Mouse (Mus musculus) WW6 (cell line): Measurements from ENCODE around the gene Ripor2.

Experiments
- DNase-seq: peaks from one replicate; pipeline ENCODE4 v3.0.0-alpha.2; 2013; ENCODE audit warnings: low read depth, low spot score

Ripor2 gene

GRCm38 (mm10) chr13:24581833-24582232 is at the start of gene Ripor2:
Gene Ripor2 (plus strand): TSS chr13:24582189.
- DNase-seq = no peak

- no peak for DNase-seq
These were observed 45.3 kb upstream of the Ripor2 start for GRCm38 (mm10) chr13:24536531-24537167.

- no peak for DNase-seq
These were observed 44.0 kb upstream of the Ripor2 start for GRCm38 (mm10) chr13:24538012-24538411.

GRCm38 (mm10) chr13:24538941-24539340 is 43.0 kb upstream of the Ripor2 start:
- no peak for DNase-seq

GRCm38 (mm10) chr13:24545677-24546076 is 36.3 kb upstream of the Ripor2 start:
- no peak for DNase-seq

- DNase-seq = no peak
These were observed 35.1 kb upstream of the Ripor2 start for GRCm38 (mm10) chr13:24546801-24547459.

- DNase-seq = no peak
These were observed 33.1 kb upstream of the Ripor2 start for GRCm38 (mm10) chr13:24548911-24549310.

GRCm38 (mm10) chr13:24551100-24551931 is 30.7 kb upstream of the Ripor2 start:
- DNase-seq = no peak

GRCm38 (mm10) chr13:24552039-24552438 is 29.9 kb upstream of the Ripor2 start:
- no peak for DNase-seq

- no peak for DNase-seq
These were observed 20.6 kb upstream of the Ripor2 start for GRCm38 (mm10) chr13:24561391-24561790.

GRCm38 (mm10) chr13:24564706-24565105 is 17.3 kb upstream of the Ripor2 start:
- no peak for DNase-seq

- no peak for DNase-seq
These were observed 16.6 kb upstream of the Ripor2 start for GRCm38 (mm10) chr13:24565230-24565949.

- no peak for DNase-seq
These were observed 16.1 kb upstream of the Ripor2 start for GRCm38 (mm10) chr13:24565950-24566320.

- no peak for DNase-seq
These were observed 14.7 kb upstream of the Ripor2 start for GRCm38 (mm10) chr13:24567176-24567811.

- DNase-seq = no peak
These were observed 12.9 kb upstream of the Ripor2 start for GRCm38 (mm10) chr13:24569066-24569465.

- no peak for DNase-seq
These were observed 11.3 kb upstream of the Ripor2 start for GRCm38 (mm10) chr13:24570716-24571115.

GRCm38 (mm10) chr13:24571906-24572305 is 10.1 kb upstream of the Ripor2 start:
- DNase-seq = no peak

- no peak for DNase-seq
These were observed 6.9 kb upstream of the Ripor2 start for GRCm38 (mm10) chr13:24575126-24575525.

- no peak for DNase-seq
These were observed 5.5 kb upstream of the Ripor2 start for GRCm38 (mm10) chr13:24576338-24577119.

GRCm38 (mm10) chr13:24578317-24578716 is 3.7 kb upstream of the Ripor2 start:
- DNase-seq = no peak

- no peak for DNase-seq
These were observed 1.2 kb upstream of the Ripor2 start for GRCm38 (mm10) chr13:24580759-24581158.
